Mouse (Mus musculus) CH12.LX (cell line): ENCODE results near the gene S1pr1. TPM values are rescaled to one million over a fixed set of nuclear protein-coding genes. Genes with fewer than 3 reads are reported as not detected.

Experiments used
- DNase-seq: peaks from one replicate; pipeline ENCODE4 v3.0.0-alpha.2; 2013; ENCODE audit errors: extremely low read depth
- H3K27ac ChIP-seq: 2 replicates; pipeline ENCODE4 v1.5.1; 2012; ENCODE audit warnings: low read depth, mild to moderate bottlenecking, control low read depth, moderate library complexity; ENCODE audit not compliant: insufficient read depth
- H3K27me3 ChIP-seq: replicated peaks from 2 replicates; pipeline ENCODE3; 2012; ENCODE audit warnings: inconsistent platforms
- H3K36me3 ChIP-seq, 2 experiments: replicated peaks in 1 of 2; 2 replicates each; pipeline versions ENCODE3 to v1.6.1; 2012; ENCODE audit warnings: inconsistent platforms in 1 of 2, low read length in 1 of 2, mild to moderate bottlenecking in 1 of 2, mixed read lengths in 1 of 2, moderate library complexity in 1 of 2; ENCODE audit not compliant: control insufficient read depth in 1 of 2, insufficient read depth in 1 of 2
- H3K4me1 ChIP-seq, 2 experiments: 2 replicates each; pipeline ENCODE4 v1.6.1; 2012; ENCODE audit warnings: inconsistent platforms in 1 of 2, moderate library complexity in 1 of 2; ENCODE audit not compliant: insufficient read depth in 2 of 2, control insufficient read depth in 1 of 2
- H3K4me2 ChIP-seq: 2 replicates; pipeline ENCODE4 v1.6.1; 2012; ENCODE audit warnings: low read depth, mild to moderate bottlenecking, control low read depth; ENCODE audit not compliant: poor library complexity, insufficient read depth, severe bottlenecking
- H3K4me3 ChIP-seq, 3 experiments: fragments of 150-350 bp in 1 of 3; sonication (generic) in 1 of 3; replicated peaks in 1 of 3; 2 replicates each; pipeline versions ENCODE3 to v1.5.1; 2011 to 2012; ENCODE audit warnings: low read depth in 2 of 3, low read length in 2 of 3, mild to moderate bottlenecking in 2 of 3, moderate library complexity in 2 of 3, control low read depth in 1 of 3, improper control_type of control experiment in 1 of 3, inconsistent platforms in 1 of 3, mixed read lengths in 1 of 3; ENCODE audit not compliant: poor library complexity in 1 of 3
- H3K79me2 ChIP-seq: replicated peaks from 2 replicates; pipeline ENCODE4 v1.6.1; 2012; ENCODE audit warnings: mild to moderate bottlenecking, moderate library complexity; ENCODE audit not compliant: control insufficient read depth, poor library complexity, insufficient read depth, severe bottlenecking; ENCODE audit errors: extremely low read depth
- H3K9ac ChIP-seq: 2 replicates; pipeline ENCODE4 v1.6.1; 2012; ENCODE audit warnings: low read depth, mild to moderate bottlenecking, control low read depth, moderate library complexity; ENCODE audit not compliant: insufficient read depth
- H3K9me3 ChIP-seq: replicated peaks from 2 replicates; pipeline ENCODE3; 2012; ENCODE audit warnings: low read length, inconsistent platforms, mixed read lengths
- BHLHE40 ChIP-seq: IDR thresholded peaks from 2 replicates; pipeline ENCODE4 v1.6.1; 2011; ENCODE audit warnings: mild to moderate bottlenecking, low read depth, low read length, improper control_type of control experiment
- CHD1 ChIP-seq: IDR thresholded peaks from 2 replicates; pipeline ENCODE4 v1.6.1; 2012; ENCODE audit warnings: low read depth, low read length, improper control_type of control experiment, inconsistent platforms
- CHD2 ChIP-seq: IDR thresholded peaks from 2 replicates; pipeline ENCODE4 v1.6.1; 2011; ENCODE audit warnings: low read length, improper control_type of control experiment
- CTCF ChIP-seq, 2 experiments: IDR thresholded peaks in 1 of 2; conservative IDR thresholded peaks in 1 of 2; 2 replicates each; pipeline ENCODE4 v1.5.1; 2011 to 2012; ENCODE audit warnings: low read depth in 2 of 2, low read length in 2 of 2, improper control_type of control experiment in 1 of 2, inconsistent platforms in 1 of 2, mild to moderate bottlenecking in 1 of 2, moderate library complexity in 1 of 2
- E2F4 ChIP-seq: IDR thresholded peaks from 2 replicates; pipeline ENCODE4 v1.6.1; 2011; ENCODE audit warnings: low read depth, low read length, improper control_type of control experiment; ENCODE audit not compliant: insufficient replicate concordance
- ELF1 ChIP-seq: IDR thresholded peaks from 2 replicates; pipeline ENCODE4 v1.6.1; 2014; ENCODE audit warnings: low read depth, mild to moderate bottlenecking, inconsistent platforms, low read length, improper control_type of control experiment
- EP300 ChIP-seq: IDR thresholded peaks from 2 replicates; pipeline ENCODE4 v1.6.1; 2011; ENCODE audit warnings: low read length, improper control_type of control experiment
- GABPA ChIP-seq: IDR thresholded peaks from 2 replicates; pipeline ENCODE4 v1.6.1; 2012; ENCODE audit warnings: low read depth, low read length, improper control_type of control experiment, inconsistent platforms; ENCODE audit not compliant: insufficient replicate concordance
- HCFC1 ChIP-seq: IDR thresholded peaks from 2 replicates; pipeline ENCODE4 v1.6.1; 2012; ENCODE audit warnings: low read depth, mild to moderate bottlenecking, inconsistent platforms, low read length, improper control_type of control experiment
- JUND ChIP-seq: conservative IDR thresholded peaks from 2 replicates; pipeline ENCODE4 v1.6.1; 2011; ENCODE audit warnings: low read depth, low read length, improper control_type of control experiment
- MAFK ChIP-seq: IDR thresholded peaks from 2 replicates; pipeline ENCODE4 v1.6.1; 2011; ENCODE audit warnings: low read length, improper control_type of control experiment; ENCODE audit not compliant: insufficient replicate concordance
- MAX ChIP-seq: IDR thresholded peaks from 2 replicates; pipeline ENCODE4 v1.6.1; 2011; ENCODE audit warnings: low read length, improper control_type of control experiment
- MAZ ChIP-seq: IDR thresholded peaks from 2 replicates; pipeline ENCODE4 v1.6.1; 2012; ENCODE audit warnings: low read depth, mild to moderate bottlenecking, inconsistent platforms, low read length, improper control_type of control experiment, moderate library complexity
- MXI1 ChIP-seq: IDR thresholded peaks from 2 replicates; pipeline ENCODE4 v1.6.1; 2011; ENCODE audit warnings: mild to moderate bottlenecking, low read depth, low read length, improper control_type of control experiment
- NRF1 ChIP-seq: IDR thresholded peaks from 2 replicates; pipeline ENCODE4 v1.6.1; 2014; ENCODE audit warnings: low read depth, mild to moderate bottlenecking, inconsistent platforms, low read length, improper control_type of control experiment, moderate library complexity
- POLR2A ChIP-seq: IDR thresholded peaks from 2 replicates; pipeline ENCODE4 v1.6.1; 2011; ENCODE audit warnings: low read depth, mild to moderate bottlenecking, improper control_type of control experiment, low read length
- POLR2AphosphoS2 ChIP-seq: IDR thresholded peaks from 2 replicates; pipeline ENCODE4 v1.6.1; 2011; ENCODE audit warnings: low read depth, low read length, improper control_type of control experiment
- RCOR1 ChIP-seq: conservative IDR thresholded peaks from 2 replicates; pipeline ENCODE4 v1.6.1; 2012; ENCODE audit warnings: low read depth, mild to moderate bottlenecking, inconsistent platforms, low read length, improper control_type of control experiment
- SMC3 ChIP-seq: IDR thresholded peaks from 2 replicates; pipeline ENCODE4 v1.6.1; 2011; ENCODE audit warnings: low read depth, low read length, improper control_type of control experiment
- TBP ChIP-seq: conservative IDR thresholded peaks from 2 replicates; pipeline ENCODE4 v1.6.1; 2011; ENCODE audit warnings: low read depth, low read length, improper control_type of control experiment
- TCF12 ChIP-seq: IDR thresholded peaks from 2 replicates; pipeline ENCODE4 v1.6.1; 2014; ENCODE audit warnings: low read depth, mild to moderate bottlenecking, inconsistent platforms, low read length, improper control_type of control experiment
- UBTF ChIP-seq: IDR thresholded peaks from 2 replicates; pipeline ENCODE4 v1.6.1; 2012; ENCODE audit warnings: low read depth, mild to moderate bottlenecking, inconsistent platforms, low read length, improper control_type of control experiment, moderate library complexity
- USF1 ChIP-seq: IDR thresholded peaks from 2 replicates; pipeline ENCODE4 v1.6.1; 2014; ENCODE audit warnings: low read depth, mild to moderate bottlenecking, inconsistent platforms, low read length, improper control_type of control experiment
- ZMIZ1 ChIP-seq: IDR thresholded peaks from 2 replicates; pipeline ENCODE4 v1.6.1; 2012; ENCODE audit warnings: low read depth, mild to moderate bottlenecking, inconsistent platforms, low read length, improper control_type of control experiment
- ZNF384 ChIP-seq: IDR thresholded peaks from 2 replicates; pipeline ENCODE4 v1.6.1; 2012; ENCODE audit warnings: low read depth, low read length, improper control_type of control experiment, inconsistent platforms
- dilution Hi-C: fragments of 300-500 bp; cut with MboI; formaldehyde crosslinking; loops from 2 replicates; pipeline ENCODE4 v1.14.3; 2020; ENCODE audit warnings: low sequenced_read_pairs; ENCODE audit not compliant: extremely low pct_unique_long_range_greater_than_20kb, extremely low pct_ligation_motif_present
- in situ Hi-C: fragments of 300-500 bp; cut with MboI; formaldehyde crosslinking; loops from 3 replicates; pipeline ENCODE4 v1.14.3; 2019; ENCODE audit warnings: low sequenced_read_pairs, low pct_ligation_motif_present, low pct_unique_long_range_greater_than_20kb, mixed read lengths
- polyA plus RNA-seq: library from polyadenylated mRNA; unstranded; fragments of >175 nt; gene quantifications from 2 replicates; pipeline ENCODE4 v1.2.1, GENCODE M21; 2012; ENCODE audit warnings: low read depth; ENCODE audit not compliant: insufficient read length
- total RNA-seq, 2 experiments: library from RNA; depleted of rRNA; stranded (reverse); fragments of 300-350 nt in 1 of 2; fragments of >200 nt in 1 of 2; gene quantifications; 2 replicates each; pipeline ENCODE4 v1.2.3; 2012 to 2014

S1pr1 gene
- total and polyA plus RNA-seq, 3 experiments: 1.8 to 7.1 (median 4.6) TPM

DNA sequence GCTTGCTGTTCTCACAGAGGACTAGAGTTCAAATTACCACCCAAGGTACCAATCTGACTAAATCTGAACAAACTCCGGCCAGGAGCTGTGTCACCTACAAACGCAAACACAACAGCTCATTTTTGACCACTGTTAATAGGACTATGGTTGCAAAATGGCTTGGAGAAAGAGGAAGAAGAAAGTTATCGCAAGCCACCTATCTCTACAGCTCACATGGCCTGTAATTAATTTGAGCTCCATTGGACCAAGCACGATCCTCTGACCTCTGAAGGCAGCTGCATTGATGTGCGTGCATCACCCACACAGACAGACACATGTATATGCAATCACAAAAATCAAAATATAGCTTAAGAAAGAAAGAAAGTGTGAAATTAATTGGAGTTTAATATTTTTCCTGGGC, 20.7 kb downstream of the S1pr1 start:
- peaks cover 22 to 67% of the 10 kb centered on the region in 2 experiments for H3K4me1 ChIP-seq
- no peak overlapping the region for H3K9ac ChIP-seq
- H3K4me2 ChIP-seq: no peak overlapping the region
- DNase-seq: no peak
- H3K9me3 ChIP-seq: no peaks in the 10 kb centered on the region
- dilution Hi-C loops: no loop called here
- TF ChIP-seq ZMIZ1 (no peak), MAFK (no peak), TBP (no peak), TCF12 (no peak), POLR2AphosphoS2 (no peak), SMC3 (no peak), ELF1 (no peak), CHD1 (no peak), RCOR1 (no peak), POLR2A (no peak), NRF1 (no peak), EP300 (no peak), CHD2 (no peak), CTCF (conservative IDR thresholded peaks at IDR 0.05 in 1 of 2, IDR thresholded peaks at IDR 0.05 in 1 of 2; ENCODE audit: low read depth in 2 of 2, low read length in 2 of 2) (no peak), E2F4 (no peak), GABPA (no peak), MAX (no peak)
- TF ChIP-seq, all 38 proteins: peak for 0
- Histone ChIP-seq H3K79me2 (no peaks in the 10 kb centered on the region), H3K36me3 (no peaks in the 10 kb centered on the region), H3K27me3 (no peaks in the 10 kb centered on the region), H3K27ac (no peak overlapping the region), H3K4me3 (no peak overlapping the region)
- in situ Hi-C loops: no loop called here

DNA sequence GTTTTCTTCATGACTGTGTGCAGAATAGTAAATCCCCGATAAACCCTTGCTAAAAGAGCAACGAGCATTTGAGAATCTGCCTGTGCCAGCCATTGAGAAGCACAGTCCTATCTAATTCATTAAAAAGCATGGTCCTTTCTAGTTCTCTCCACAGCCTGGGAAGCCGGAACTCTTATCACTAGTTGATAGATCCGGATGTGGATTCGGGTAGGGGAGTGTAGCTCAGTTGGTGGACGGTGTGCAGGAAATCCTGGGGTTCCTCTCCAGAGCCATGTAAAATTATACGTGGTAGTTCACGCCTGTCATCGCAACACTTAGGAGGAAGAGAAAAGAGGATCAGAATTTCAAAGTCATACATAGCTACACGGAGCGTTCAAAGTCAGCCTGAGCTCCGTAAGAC, 21.5 kb downstream of the S1pr1 start:
- in situ Hi-C loops (no loop called here), dilution Hi-C loops (no loop called here)
- Histone ChIP-seq H3K4me3 (no peak overlapping the region), H3K79me2 (no peaks in the 10 kb centered on the region), H3K4me2 (no peak overlapping the region), H3K36me3 (no peaks in the 10 kb centered on the region), H3K4me1 (peaks cover 22 to 73% of the 10 kb centered on the region in 2 experiments), H3K27ac (no peak overlapping the region), H3K27me3 (no peaks in the 10 kb centered on the region), H3K9ac (no peak overlapping the region), H3K9me3 (no peaks in the 10 kb centered on the region)
- no peak for DNase-seq
- TF ChIP-seq MAZ (no peak), ZNF384 (no peak), ZMIZ1 (no peak), JUND (no peak), MAX (no peak), POLR2AphosphoS2 (no peak), UBTF (no peak), POLR2A (no peak), TBP (no peak), EP300 (no peak), SMC3 (no peak), E2F4 (no peak), BHLHE40 (no peak), USF1 (no peak), HCFC1 (no peak), MXI1 (no peak)
